Mouse (Mus musculus) frontal cortex, adult (tissue): ENCODE results near the gene Svep1.

Experiments used
- ATAC-seq: cut with Nextera tagmentation; 2 replicates; pipeline ENCODE4 v1.9.2; 2017; ENCODE audit warnings: mild to moderate bottlenecking, moderate library complexity, mixed read lengths; ENCODE audit not compliant: low TSS enrichment

The Svep1 gene

GRCm38 (mm10) chr4:58170430-58170829 is 36.2 kb downstream of the Svep1 start:
- no peak for ATAC-seq

- ATAC-seq, result no peak
These were observed 36.7 kb downstream of the Svep1 start for GRCm38 (mm10) chr4:58169918-58170317.

- ATAC-seq, result no peak
These were observed 38.3 kb downstream of the Svep1 start for GRCm38 (mm10) chr4:58168366-58168765.

- no peak for ATAC-seq
These were observed 40.9 kb downstream of the Svep1 start for GRCm38 (mm10) chr4:58165711-58166110.

GRCm38 (mm10) chr4:58161901-58162300 is 44.8 kb downstream of the Svep1 start:
- ATAC-seq, result no peak

GRCm38 (mm10) chr4:58159564-58159963 is 47.1 kb downstream of the Svep1 start:
- ATAC-seq, result no peak

GRCm38 (mm10) chr4:58150301-58150700 is 56.4 kb downstream of the Svep1 start:
- no peak for ATAC-seq

GRCm38 (mm10) chr4:58149186-58149585 is 57.5 kb downstream of the Svep1 start:
- ATAC-seq, result no peak

- no peak for ATAC-seq
These were observed 58.1 kb downstream of the Svep1 start for GRCm38 (mm10) chr4:58148547-58148946.

- no peak for ATAC-seq
These were observed 60.0 kb downstream of the Svep1 start for GRCm38 (mm10) chr4:58146676-58147075.

GRCm38 (mm10) chr4:58139764-58140556 is 66.7 kb downstream of the Svep1 start:
- no peak for ATAC-seq

- ATAC-seq, result no peak
These were observed 67.4 kb downstream of the Svep1 start for GRCm38 (mm10) chr4:58139241-58139640.

GRCm38 (mm10) chr4:58133610-58134309 is 72.9 kb downstream of the Svep1 start:
- no peak for ATAC-seq

GRCm38 (mm10) chr4:58129844-58130243 is 76.8 kb downstream of the Svep1 start:
- ATAC-seq, result no peak

GRCm38 (mm10) chr4:58127024-58127423 is 79.6 kb downstream of the Svep1 start:
- ATAC-seq, result no peak

- ATAC-seq, result no peak
These were observed 91.2 kb downstream of the Svep1 start for GRCm38 (mm10) chr4:58115452-58115851.

- no peak for ATAC-seq
These were observed 95.7 kb downstream of the Svep1 start for GRCm38 (mm10) chr4:58111008-58111407.

- no peak for ATAC-seq
These were observed 96.9 kb downstream of the Svep1 start for GRCm38 (mm10) chr4:58109793-58110192.

- ATAC-seq, result no peak
These were observed 98.3 kb downstream of the Svep1 start for GRCm38 (mm10) chr4:58108364-58108763.

GRCm38 (mm10) chr4:58097732-58098131 is 108.9 kb downstream of the Svep1 start:
- no peak for ATAC-seq

- no peak for ATAC-seq
These were observed 119.9 kb downstream of the Svep1 start for GRCm38 (mm10) chr4:58086738-58087137.

GRCm38 (mm10) chr4:58086151-58086550 is 120.5 kb downstream of the Svep1 start:
- ATAC-seq, result no peak

GRCm38 (mm10) chr4:58085340-58085739 is 121.3 kb downstream of the Svep1 start:
- ATAC-seq, result no peak
